Mouse (Mus musculus) liver, postnatal 0 days (tissue): ENCODE results near the gene 5430427O19Rik.
A peak's percentile ranks its signal among the peaks of the same experiment; 100 is the strongest.

Experiments used
- CTCF ChIP-seq: sonication (generic); IDR thresholded peaks from 2 replicates; pipeline ENCODE4 v1.5.1; 2016; ENCODE audit warnings: antibody characterized with exemption, low read depth
- EP300 ChIP-seq: IDR thresholded peaks from 2 replicates; pipeline ENCODE4 v1.6.1; 2016; ENCODE audit warnings: antibody characterized with exemption, low read depth, mild to moderate bottlenecking

DNA sequence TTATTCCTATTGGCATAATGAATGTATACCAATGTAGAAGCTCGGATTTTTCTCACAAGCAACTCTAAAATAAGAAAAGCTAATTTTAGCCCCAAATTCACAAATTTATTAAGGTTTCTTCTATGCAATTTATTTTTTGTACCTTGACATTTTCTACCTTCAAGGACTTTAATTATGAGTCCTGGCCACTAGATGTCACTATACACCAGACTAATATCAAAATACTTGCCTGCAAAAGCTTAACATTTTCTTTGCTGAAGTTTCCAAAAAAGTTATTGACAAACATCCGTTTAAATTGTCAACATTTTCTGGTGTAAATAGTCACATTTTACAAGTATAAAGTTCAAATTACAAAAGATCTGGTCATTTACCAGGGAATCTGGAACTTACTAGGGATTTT, 62.8 kb downstream of the 5430427O19Rik start:
- peak; percentile 43; the same call in 1 of the 2 replicates for TF ChIP-seq CTCF
- no peak for TF ChIP-seq EP300
